Mouse (Mus musculus) forebrain, embryonic 11.5 days (tissue): Measurements from ENCODE around the gene Lrig2. TPM values are rescaled to one million over a fixed set of nuclear protein-coding genes. Genes with fewer than 3 reads are reported as not detected.
"Not testable (repeated sequence)": the region's sequence is repeated elsewhere in the genome, so short reads cannot be mapped to it uniquely, and the experiment has no call there.

ENCODE experiments used
- ATAC-seq: fragments of 200-750 bp; cut with Nextera tagmentation; replicated peaks from 2 replicates; pipeline ENCODE4 v1.8.0; 2017; ENCODE audit warnings: moderate TSS enrichment; ENCODE audit not compliant: low FRiP score
- DNase-seq: peaks from one replicate; pipeline ENCODE4 v3.0.0-alpha.2; 2017; ENCODE audit warnings: low spot score
- H3K27ac ChIP-seq: fragments of 300-500 bp; sonication (generic); 2 replicates; pipeline ENCODE4 v1.5.1; 2014; ENCODE audit warnings: low read depth, low read length
- H3K27me3 ChIP-seq: fragments of 300-500 bp; sonication (generic); 2 replicates; pipeline ENCODE4 v1.6.1; 2014; ENCODE audit warnings: mild to moderate bottlenecking, low read length, mixed read lengths; ENCODE audit not compliant: control insufficient read depth, insufficient read depth
- H3K36me3 ChIP-seq: fragments of 300-500 bp; sonication (generic); 2 replicates; pipeline ENCODE4 v1.6.1; 2014; ENCODE audit warnings: mild to moderate bottlenecking, low read length, moderate library complexity, mixed read lengths; ENCODE audit not compliant: control insufficient read depth, insufficient read depth
- H3K4me1 ChIP-seq: fragments of 300-500 bp; sonication (generic); replicated peaks from 2 replicates; pipeline ENCODE4 v1.6.1; 2014; ENCODE audit warnings: low read length, mixed read lengths; ENCODE audit not compliant: control insufficient read depth, insufficient read depth
- H3K4me2 ChIP-seq: fragments of 300-500 bp; sonication (generic); 2 replicates; pipeline ENCODE4 v1.6.1; 2014; ENCODE audit warnings: low read depth, mild to moderate bottlenecking, low read length, moderate library complexity, mixed read lengths; ENCODE audit not compliant: severe bottlenecking
- H3K4me3 ChIP-seq: fragments of 300-500 bp; sonication (generic); 2 replicates; pipeline ENCODE4 v1.5.1; 2014; ENCODE audit warnings: low read depth, low read length
- H3K9ac ChIP-seq: fragments of 300-500 bp; sonication (generic); 2 replicates; pipeline ENCODE4 v1.6.1; 2014; ENCODE audit warnings: low read length
- H3K9me3 ChIP-seq: fragments of 300-500 bp; sonication (generic); 2 replicates; pipeline ENCODE4 v1.6.1; 2016; ENCODE audit warnings: low read length, mixed read lengths; ENCODE audit not compliant: control insufficient read depth
- WGBS: fragments of 180-500 bp; shearing (Covaris S2); extraction: QIAGEN DNeasy Blood & Tissue Kit; methylation state at CpG from one replicate; pipeline ENCODE4 v1.1.7; 2014; 5-methylcytosine and 5-hydroxymethylcytosine counted together
- polyA plus RNA-seq: library from polyadenylated mRNA; unstranded; fragments of >200 nt; fragmentation: Nextera tagmentation; extraction: Ambion mirVana; gene quantifications from 2 replicates; pipeline ENCODE4 v1.2.1, GENCODE M21; 2014

Gene Lrig2
- polyA plus RNA-seq, 1 experiment from 2014 or later, result 23.5 TPM

GRCm38 (mm10) chr3:104434246-104434696, 77.4 kb downstream of the Lrig2 start:
- Histone ChIP-seq H3K4me1 (0 out of 2 replicates have a peak, but pooled peaks cover 2% of the 10 kb centered on the region), H3K36me3 (no peaks in the 10 kb centered on the region), H3K27ac (no peak overlapping the region), H3K4me3 (peak overlapping the region; percentile 11; the same call in 1 of the 2 replicates), H3K9ac (no peak overlapping the region), H3K4me2 (peak overlapping the region; percentile 32), H3K9me3 (no peaks in the 10 kb centered on the region), H3K27me3 (no peaks in the 10 kb centered on the region)
- ATAC-seq, result 0 out of 2 replicates have a peak, but pooled peaks have one; percentile 21
- WGBS, result 7% methylated on average over 9 of the region's 9 CpGs
- DNase-seq, result no peak

- ATAC-seq, result no peak
- H3K27ac ChIP-seq, result no peak overlapping the region
- WGBS, result 82% methylated on average over 6 of the region's 6 CpGs
- H3K9ac ChIP-seq, result no peak overlapping the region
- H3K4me1 ChIP-seq, result 0 out of 2 replicates have a peak, but pooled peaks cover 2% of the 10 kb centered on the region
- H3K27me3 ChIP-seq, result no peaks in the 10 kb centered on the region
- H3K36me3 ChIP-seq, result no peaks in the 10 kb centered on the region
- no peak overlapping the region for H3K4me2 ChIP-seq
- DNase-seq, result no peak
- no peaks in the 10 kb centered on the region for H3K9me3 ChIP-seq
- H3K4me3 ChIP-seq, result no peak overlapping the region
These were observed 79.1 kb downstream of the Lrig2 start for GRCm38 (mm10) chr3:104432651-104433050.

DNA sequence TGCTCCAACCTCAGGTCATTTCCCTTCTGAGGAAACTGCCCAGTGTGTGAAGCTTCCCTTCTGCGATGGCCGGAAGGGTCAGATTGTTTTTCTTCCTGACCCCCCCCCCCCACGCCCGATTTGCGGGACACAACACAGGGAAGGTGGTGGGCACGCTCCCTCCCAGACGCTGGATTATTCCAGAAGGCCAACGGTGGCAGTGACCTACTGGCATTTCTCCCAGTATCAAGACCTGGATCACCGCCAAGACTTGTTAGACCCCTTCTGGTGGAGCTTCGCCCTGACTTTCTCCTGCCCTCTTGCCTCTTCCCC, 79.9 kb downstream of the Lrig2 start:
- Histone ChIP-seq H3K4me1 (0 out of 2 replicates have a peak, but pooled peaks cover 2% of the 10 kb centered on the region), H3K9me3 (no peaks in the 10 kb centered on the region), H3K9ac (no peak overlapping the region), H3K27ac (no peak overlapping the region), H3K4me3 (no peak overlapping the region), H3K27me3 (no peaks in the 10 kb centered on the region), H3K4me2 (no peak overlapping the region), H3K36me3 (no peaks in the 10 kb centered on the region)
- ATAC-seq (no peak), DNase-seq (no peak)
- WGBS, result 49% methylated on average over 9 of the region's 10 CpGs

- Histone ChIP-seq H3K9ac (no peak overlapping the region; the same call in 1 of the 2 replicates), H3K4me2 (no peak overlapping the region), H3K9me3 (no peaks in the 10 kb centered on the region), H3K27me3 (no peaks in the 10 kb centered on the region), H3K27ac (no peak overlapping the region), H3K4me3 (no peak overlapping the region), H3K36me3 (no peaks in the 10 kb centered on the region), H3K4me1 (0 out of 2 replicates have a peak, but pooled peaks cover 2% of the 10 kb centered on the region)
- 35% methylated on average over 14 of the region's 14 CpGs for WGBS
- no peak for ATAC-seq
- no peak for DNase-seq
These were observed 80.4 kb downstream of the Lrig2 start for GRCm38 (mm10) chr3:104431156-104431847.

GRCm38 (mm10) chr3:104427354-104427753, 84.4 kb downstream of the Lrig2 start:
- not testable (repeated sequence) for H3K36me3 ChIP-seq, H3K4me3 ChIP-seq, H3K4me2 ChIP-seq, H3K9me3 ChIP-seq, H3K4me1 ChIP-seq, ATAC-seq, H3K27ac ChIP-seq, H3K9ac ChIP-seq, H3K27me3 ChIP-seq, DNase-seq
- WGBS, result 94% methylated on average over 2 of the region's 2 CpGs

GRCm38 (mm10) chr3:104424346-104424745, 87.4 kb downstream of the Lrig2 start:
- WGBS, result 82% methylated on average over 7 of the region's 7 CpGs
- Histone ChIP-seq H3K4me3 (no peak overlapping the region), H3K4me2 (no peak overlapping the region), H3K9me3 (no peaks in the 10 kb centered on the region), H3K27me3 (no peaks in the 10 kb centered on the region), H3K27ac (no peak overlapping the region), H3K9ac (no peak overlapping the region), H3K36me3 (no peaks in the 10 kb centered on the region), H3K4me1 (no peaks in the 10 kb centered on the region)
- ATAC-seq, result no peak
- DNase-seq, result no peak

- no peak overlapping the region for H3K4me3 ChIP-seq
- DNase-seq (no peak), ATAC-seq (no peak)
- no peaks in the 10 kb centered on the region for H3K36me3 ChIP-seq
- no peak overlapping the region for H3K4me2 ChIP-seq
- no peaks in the 10 kb centered on the region for H3K4me1 ChIP-seq
- H3K27ac ChIP-seq, result no peak overlapping the region
- H3K9me3 ChIP-seq, result no peaks in the 10 kb centered on the region
- H3K9ac ChIP-seq, result no peak overlapping the region
- 91% methylated on average over 7 of the region's 7 CpGs for WGBS
- no peaks in the 10 kb centered on the region for H3K27me3 ChIP-seq
These were observed 90.8 kb downstream of the Lrig2 start for GRCm38 (mm10) chr3:104420929-104421328.

DNA sequence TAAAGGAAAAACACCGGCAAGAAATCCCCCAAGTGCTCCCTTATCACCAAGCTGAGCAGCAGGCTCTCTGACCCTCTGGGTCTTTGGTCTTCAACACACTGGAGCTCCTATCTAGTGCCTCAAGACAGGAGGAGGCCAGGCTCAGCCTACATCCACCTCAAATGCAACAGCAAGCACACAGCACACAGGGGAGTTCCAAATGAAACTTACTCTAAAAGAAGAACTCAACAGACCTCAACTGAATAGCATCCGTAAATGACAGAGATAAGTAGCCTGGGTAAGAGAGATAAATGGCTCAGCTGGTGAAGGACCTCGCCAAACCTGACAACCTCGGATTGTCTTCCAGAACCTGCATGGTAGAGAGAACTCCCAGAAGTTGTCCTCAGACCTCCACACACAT, 91.7 kb downstream of the Lrig2 start:
- H3K4me2 ChIP-seq, result no peak overlapping the region
- DNase-seq, result no peak
- H3K27me3 ChIP-seq, result no peaks in the 10 kb centered on the region
- 88% methylated on average over 4 of the region's 4 CpGs for WGBS
- no peaks in the 10 kb centered on the region for H3K36me3 ChIP-seq
- H3K27ac ChIP-seq, result no peak overlapping the region
- H3K4me3 ChIP-seq, result no peak overlapping the region
- H3K9ac ChIP-seq, result no peak overlapping the region
- ATAC-seq, result no peak
- H3K4me1 ChIP-seq, result no peaks in the 10 kb centered on the region
- H3K9me3 ChIP-seq, result no peaks in the 10 kb centered on the region

DNA sequence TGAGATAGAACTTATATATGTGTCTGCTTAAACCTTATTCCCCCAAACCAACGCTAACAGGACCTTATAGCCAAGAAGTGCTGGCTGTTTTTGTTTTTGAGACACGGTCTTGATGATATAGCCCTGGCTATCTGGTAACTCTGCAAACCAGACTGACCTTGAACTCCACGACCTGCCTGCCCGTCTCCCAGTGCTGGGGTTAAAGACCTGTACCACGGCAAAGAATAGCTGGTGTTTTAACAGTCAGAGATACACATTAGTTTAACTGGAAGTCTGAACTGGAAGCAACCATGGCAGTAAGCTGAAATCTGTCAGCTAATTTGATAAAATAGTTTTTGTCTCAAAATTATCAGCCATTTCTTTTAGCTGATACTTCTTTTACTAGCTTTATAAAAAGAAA, 94.9 kb downstream of the Lrig2 start:
- no peaks in the 10 kb centered on the region for H3K27me3 ChIP-seq
- no peak overlapping the region for H3K27ac ChIP-seq
- no peaks in the 10 kb centered on the region for H3K9me3 ChIP-seq
- no peaks in the 10 kb centered on the region for H3K36me3 ChIP-seq
- no peak overlapping the region for H3K4me3 ChIP-seq
- WGBS, result 84% methylated on average over 5 of the region's 5 CpGs
- H3K9ac ChIP-seq, result no peak overlapping the region
- DNase-seq, result no peak
- no peak for ATAC-seq
- H3K4me1 ChIP-seq, result no peaks in the 10 kb centered on the region
- no peak overlapping the region for H3K4me2 ChIP-seq
